Mouse (Mus musculus): ENCODE measurements around the gene Tkt.

The Tkt gene

DNA sequence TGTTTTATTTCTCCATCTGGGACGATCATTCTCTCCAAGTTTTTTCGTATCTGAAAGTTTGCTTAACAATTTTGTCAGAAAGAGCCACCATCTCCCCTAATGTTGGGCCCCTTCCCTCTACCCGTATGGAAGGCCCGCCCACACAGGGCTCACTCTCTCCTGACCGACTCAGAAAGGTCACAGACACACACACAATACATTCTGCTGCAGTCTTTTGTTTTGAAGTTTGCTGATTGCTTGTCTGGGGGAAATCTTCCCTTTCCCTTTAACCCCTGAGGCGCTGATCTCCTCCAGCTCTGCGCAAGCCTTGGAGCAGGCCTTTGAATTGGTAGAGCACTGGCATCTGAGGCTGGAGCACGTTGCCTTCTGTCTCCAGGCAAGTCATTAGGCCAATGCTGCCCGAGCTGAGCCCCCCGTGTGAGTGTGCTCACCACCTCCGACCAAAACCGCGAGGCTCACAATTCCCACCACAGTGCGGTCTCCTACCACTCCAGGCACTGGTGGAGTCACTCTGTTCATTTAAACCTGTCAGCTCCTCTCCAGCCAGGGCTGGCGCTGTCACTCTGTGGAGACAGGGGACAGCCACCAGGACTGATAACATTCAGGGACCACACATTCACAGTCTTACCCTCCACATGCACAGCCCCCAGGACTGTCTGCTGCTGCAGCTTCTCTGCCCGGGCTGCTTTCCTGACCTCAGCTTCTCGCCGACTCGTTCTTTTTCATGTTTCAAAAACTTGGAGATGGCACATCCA, 36.5 kb downstream of the Tkt start:
- DNase-seq (ENCODE audit: low read depth, low spot score), result peak; percentile 49

- no peak for DNase-seq (ENCODE audit: low read depth, low spot score)
Measured at GRCm38 (mm10) chr14:30585323-30585722, 37.2 kb downstream of the Tkt start.

GRCm38 (mm10) chr14:30586780-30587461, 38.8 kb downstream of the Tkt start:
- no peak for DNase-seq (ENCODE audit: low read depth, low spot score)

DNA sequence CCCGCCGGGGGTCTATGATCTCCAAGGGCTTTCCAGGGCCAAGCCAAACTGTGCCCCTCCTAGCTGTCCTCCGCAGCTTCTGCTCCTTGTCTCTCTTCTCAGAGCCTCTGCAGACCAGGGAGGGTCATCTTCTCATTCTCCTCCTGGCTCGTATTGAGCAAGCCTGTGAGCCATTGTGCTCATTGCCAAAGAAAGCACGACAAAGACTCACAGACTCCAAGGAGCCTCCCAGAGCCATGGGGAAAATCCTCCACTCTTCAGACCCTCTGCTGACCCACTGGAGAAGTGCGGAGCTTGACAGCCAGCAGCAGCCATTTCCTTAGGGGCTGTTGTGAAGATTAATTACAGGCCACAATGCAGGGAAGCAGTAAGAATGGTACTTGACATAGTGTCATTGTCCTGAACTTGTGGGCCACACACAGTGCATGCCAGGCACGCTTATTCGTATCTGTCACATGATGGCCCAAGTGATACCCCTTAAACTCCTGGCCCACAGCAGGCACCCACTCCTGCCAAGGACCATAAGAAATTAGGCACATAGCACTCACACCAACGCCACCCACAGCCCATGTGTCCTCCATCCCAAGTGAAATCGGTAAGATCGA, 42.0 kb downstream of the Tkt start:
- no peak for DNase-seq (ENCODE audit: low read depth, low spot score)

DNA sequence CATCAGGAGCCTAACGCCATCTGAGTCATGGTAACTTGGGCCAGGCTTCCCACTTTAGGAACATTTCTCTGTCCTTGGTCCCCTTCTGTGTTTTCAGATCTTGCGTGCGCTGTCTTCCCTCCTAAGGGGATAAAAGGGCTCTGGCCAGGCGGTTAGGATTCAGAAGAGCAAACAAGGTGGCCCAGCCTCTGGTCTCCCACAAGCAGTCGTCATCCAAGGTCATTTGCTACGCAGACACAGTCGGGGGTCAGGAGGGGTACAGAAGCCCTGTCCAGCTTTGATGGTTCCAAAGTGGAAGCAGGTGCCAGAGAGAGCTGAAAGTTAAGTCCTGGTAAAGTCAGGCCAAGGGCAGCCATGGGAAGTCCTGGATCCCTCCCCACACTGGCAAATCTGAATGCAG, 42.8 kb downstream of the Tkt start:
- DNase-seq (ENCODE audit: low read depth, low spot score), result no peak

DNA sequence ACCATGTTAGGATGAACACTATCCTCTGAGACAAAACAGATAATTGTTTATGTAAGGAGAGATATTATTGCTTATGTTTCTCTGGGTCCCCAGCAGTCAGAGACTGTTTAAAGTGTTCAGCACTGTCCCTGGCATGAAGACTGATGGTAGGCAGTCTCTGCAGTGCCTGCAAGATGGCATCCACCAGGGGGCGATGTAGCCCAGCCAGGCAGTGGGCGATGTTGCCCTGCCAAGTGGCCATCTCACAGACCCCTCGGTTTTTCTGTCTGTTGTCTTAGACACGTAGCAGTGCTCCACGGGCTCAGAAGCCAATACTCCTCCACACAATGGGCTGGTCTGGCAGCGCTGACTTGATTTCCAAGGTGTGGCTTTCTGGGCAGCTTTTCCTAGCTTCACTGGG, 43.3 kb downstream of the Tkt start:
- peak; percentile 86 for DNase-seq (ENCODE audit: low read depth, low spot score)

DNA sequence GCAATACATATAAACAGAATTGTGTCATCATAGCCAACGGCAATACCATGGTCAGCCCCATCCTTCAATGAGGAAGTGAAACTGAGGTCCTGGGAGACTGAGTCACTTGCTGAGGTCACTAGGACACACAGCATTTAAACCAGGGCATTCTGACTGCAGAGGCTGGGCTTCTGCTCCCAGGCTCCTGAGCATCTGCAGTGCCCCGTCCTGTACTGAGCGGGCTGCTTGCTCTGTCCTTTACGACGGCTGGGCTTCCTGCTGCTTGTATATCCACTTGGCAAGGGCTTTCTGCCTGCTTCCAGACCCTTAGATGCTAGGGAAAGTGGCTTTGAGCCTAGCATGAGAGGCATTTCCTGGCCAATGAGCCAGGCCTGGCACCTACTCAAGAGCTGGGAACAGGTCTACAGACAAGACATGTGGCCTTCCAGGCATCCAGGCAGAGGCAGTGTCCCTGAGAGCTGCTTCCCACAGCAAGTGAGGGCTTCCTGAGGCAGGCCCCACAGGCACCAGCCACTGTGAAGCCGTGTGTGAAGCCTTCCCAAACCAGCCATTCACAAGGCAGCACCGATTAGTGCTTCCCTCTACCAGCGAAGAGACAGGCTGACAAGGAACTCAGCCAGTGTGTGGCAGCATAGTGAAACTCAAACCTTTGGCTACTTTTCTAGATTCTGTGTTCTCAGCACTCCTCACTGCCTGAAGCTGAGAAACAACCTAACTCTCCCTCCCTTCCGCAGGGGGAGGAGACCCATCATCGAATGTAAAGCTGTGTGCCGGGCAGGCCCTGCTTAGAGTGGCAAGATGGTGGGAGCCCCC, 45.3 kb downstream of the Tkt start:
- DNase-seq (ENCODE audit: low read depth, low spot score), result no peak

GRCm38 (mm10) chr14:30594092-30594695, 46.0 kb downstream of the Tkt start:
- no peak for DNase-seq (ENCODE audit: low read depth, low spot score)

- no peak for DNase-seq (ENCODE audit: low read depth, low spot score)
Measured at GRCm38 (mm10) chr14:30595576-30596313, 47.6 kb downstream of the Tkt start.

- DNase-seq (ENCODE audit: low read depth, low spot score), result no peak
Measured at GRCm38 (mm10) chr14:30596407-30596806, 48.2 kb downstream of the Tkt start.

- DNase-seq (ENCODE audit: low read depth, low spot score), result no peak
Measured at GRCm38 (mm10) chr14:30597142-30597541, 49.0 kb downstream of the Tkt start.

DNA sequence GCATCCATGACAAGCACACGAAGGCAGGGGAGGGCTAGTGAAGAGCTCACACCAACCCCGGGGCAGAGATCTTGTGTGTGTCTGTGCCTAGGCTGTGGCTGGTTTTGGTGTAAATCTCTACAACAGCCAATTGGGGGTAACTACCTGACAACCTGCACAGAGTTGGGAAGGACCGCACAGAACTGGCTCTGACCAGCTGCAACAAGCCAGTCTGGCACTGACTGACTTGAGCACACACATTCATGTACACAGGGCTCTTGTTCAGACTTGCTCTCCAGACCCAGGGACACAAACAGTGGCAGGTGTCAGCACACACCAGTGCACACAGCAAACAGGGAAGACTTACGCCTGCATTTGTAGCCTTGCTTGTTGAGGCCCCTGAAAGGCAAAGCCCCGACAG, 58.7 kb downstream of the Tkt start:
- DNase-seq (ENCODE audit: low read depth, low spot score), result no peak

DNA sequence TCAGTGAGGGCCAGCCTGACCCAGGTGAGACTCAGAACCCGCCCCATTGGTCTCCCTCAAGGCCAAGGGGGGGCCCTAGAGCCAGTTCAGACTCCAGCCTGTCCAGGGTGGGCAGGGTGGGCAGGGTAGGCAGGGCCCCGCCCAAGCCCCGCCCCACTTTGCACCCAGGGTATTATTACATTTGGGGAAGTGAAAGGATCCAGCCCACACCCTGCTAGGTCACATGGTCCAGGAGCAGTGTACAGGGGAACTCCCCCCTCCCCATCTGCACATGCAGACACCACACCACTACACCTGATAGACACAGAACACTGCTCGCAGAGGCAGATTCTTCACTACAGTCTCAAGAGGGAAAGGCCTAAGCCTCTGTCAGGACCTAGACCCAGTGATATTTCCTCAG, 59.5 kb downstream of the Tkt start:
- DNase-seq (ENCODE audit: low read depth, low spot score), result no peak

DNA sequence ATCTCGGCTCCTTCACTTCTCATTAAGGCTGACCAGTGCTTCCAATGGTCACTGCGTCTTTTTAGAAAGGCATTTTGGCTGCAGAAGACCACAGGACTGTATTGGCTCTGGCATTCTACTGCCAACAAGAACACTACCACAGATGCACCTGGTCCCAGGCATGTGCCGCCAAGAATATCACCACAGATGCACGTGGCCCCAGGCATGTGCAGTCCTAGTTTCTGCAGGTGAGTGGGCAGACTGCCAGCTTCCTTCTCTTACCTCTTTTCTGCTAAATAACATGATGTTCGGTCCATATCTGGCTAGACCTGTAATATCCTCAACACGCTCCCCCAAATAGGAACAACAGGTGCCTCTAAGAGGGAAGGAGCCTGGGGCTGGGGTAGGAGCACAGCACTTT, 60.0 kb downstream of the Tkt start:
- DNase-seq (ENCODE audit: low read depth, low spot score), result no peak

DNA sequence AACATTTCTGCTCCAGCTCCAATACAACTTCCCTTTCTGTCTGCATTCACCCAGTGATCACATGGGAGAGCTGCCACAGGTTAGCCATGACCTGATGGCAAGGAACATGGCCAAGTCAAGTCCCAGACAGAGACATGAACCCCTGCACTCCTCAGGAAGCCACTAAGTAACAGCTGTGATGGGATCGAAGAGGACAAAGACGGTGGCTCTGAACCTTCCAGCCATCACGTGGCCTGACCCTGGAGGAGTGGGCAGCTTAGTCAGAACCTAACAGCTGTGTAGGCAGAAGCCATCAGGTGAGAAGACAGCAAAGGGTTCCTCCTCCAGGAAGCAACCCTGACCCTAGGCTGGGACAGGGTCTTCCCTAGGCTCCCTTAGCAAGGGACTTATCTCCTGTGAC, 61.3 kb downstream of the Tkt start:
- no peak for DNase-seq (ENCODE audit: low read depth, low spot score)

GRCm38 (mm10) chr14:30610304-30610703, 62.1 kb downstream of the Tkt start:
- no peak for DNase-seq (ENCODE audit: low read depth, low spot score)

DNA sequence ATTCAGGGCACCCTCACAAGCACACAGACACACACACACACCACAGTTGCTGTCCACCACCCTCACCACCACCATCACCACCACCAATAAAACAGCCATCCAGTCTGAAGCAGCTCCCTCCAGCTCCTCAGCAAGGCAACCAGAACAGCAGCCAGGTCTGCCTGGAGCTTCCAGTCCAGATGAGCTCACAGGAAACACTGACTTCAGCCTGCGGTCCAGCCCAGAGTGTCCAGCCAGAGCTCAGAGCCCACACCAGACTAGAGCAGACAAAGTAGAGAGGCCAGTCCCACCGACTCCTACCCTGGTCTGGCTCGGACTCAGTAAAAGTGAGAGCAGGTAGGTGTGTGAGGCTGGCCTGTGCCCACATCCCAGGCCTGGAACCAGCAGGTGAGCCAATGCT, 62.8 kb downstream of the Tkt start:
- no peak for DNase-seq (ENCODE audit: low read depth, low spot score)

DNA sequence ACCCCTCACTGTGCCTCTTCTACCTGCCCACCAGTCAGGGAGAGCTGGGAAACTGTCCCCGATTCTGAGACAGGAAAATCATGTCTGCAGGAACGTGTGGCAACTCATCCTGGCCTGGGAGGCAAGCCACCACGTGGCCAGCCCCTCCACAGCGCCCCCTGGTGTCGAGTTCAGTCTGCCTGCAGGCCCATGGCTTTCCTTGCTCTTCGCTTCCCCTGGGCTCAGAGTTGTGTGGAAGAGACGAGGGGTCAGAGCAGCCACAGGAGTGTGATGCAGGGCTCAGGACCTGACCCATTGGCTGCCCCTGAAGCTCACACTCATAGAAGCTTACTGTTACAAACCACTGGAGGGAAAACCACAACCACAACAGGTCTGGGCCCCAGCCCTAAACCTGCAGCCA, 64.4 kb downstream of the Tkt start:
- peak; percentile 80 for DNase-seq (ENCODE audit: low read depth, low spot score)

GRCm38 (mm10) chr14:30612962-30613715, 65.0 kb downstream of the Tkt start:
- no peak for DNase-seq (ENCODE audit: low read depth, low spot score)

DNA sequence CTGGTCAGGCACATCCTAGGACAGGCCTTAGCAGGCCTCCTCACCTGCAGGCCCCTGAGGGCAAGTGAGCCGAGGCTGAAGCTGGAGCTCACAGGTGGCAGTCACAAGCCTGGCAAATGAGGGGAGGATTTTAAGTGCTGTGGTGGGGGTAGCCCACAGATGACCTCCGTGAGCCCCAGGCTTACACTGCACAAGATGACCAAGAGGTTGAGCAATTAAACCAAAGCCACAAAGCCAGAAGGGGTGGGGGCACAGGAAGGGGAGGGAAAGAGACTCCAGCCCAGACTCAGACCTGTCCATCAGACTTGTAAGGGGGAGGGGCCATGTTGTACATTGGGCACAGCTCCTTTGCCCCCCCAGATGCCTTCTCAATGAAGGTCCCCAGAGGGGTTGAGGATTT, 68.6 kb downstream of the Tkt start:
- DNase-seq (ENCODE audit: low read depth, low spot score), result no peak

Data from CD4-positive, CD25-positive, alpha-beta regulatory T cell, adult 2 months (primary cell).